Mouse (Mus musculus) gastrocnemius, adult 18-20 months (tissue): ENCODE measurements around the gene Mex3d. TPM values are rescaled to one million over a fixed set of nuclear protein-coding genes. Genes with fewer than 3 reads are reported as not detected.

ENCODE experiments used
- DNase-seq: peaks from one replicate; pipeline ENCODE4 v3.0.0; 2021; ENCODE audit warnings: low spot score
- microRNA-seq: library from miRNA; unstranded; fragments of <30 nt; microRNA quantifications from one replicate; pipeline ENCODE4 v1.2.0, GENCODE M21; 2021
- total RNA-seq, 2 experiments: library from RNA; stranded (reverse); gene quantifications; 2 replicates each; pipeline ENCODE4 v1.2.3; 2021

Gene Mex3d
- total RNA-seq, 2 experiments from 2014 or later: 4.0 to 4.6 TPM

DNA sequence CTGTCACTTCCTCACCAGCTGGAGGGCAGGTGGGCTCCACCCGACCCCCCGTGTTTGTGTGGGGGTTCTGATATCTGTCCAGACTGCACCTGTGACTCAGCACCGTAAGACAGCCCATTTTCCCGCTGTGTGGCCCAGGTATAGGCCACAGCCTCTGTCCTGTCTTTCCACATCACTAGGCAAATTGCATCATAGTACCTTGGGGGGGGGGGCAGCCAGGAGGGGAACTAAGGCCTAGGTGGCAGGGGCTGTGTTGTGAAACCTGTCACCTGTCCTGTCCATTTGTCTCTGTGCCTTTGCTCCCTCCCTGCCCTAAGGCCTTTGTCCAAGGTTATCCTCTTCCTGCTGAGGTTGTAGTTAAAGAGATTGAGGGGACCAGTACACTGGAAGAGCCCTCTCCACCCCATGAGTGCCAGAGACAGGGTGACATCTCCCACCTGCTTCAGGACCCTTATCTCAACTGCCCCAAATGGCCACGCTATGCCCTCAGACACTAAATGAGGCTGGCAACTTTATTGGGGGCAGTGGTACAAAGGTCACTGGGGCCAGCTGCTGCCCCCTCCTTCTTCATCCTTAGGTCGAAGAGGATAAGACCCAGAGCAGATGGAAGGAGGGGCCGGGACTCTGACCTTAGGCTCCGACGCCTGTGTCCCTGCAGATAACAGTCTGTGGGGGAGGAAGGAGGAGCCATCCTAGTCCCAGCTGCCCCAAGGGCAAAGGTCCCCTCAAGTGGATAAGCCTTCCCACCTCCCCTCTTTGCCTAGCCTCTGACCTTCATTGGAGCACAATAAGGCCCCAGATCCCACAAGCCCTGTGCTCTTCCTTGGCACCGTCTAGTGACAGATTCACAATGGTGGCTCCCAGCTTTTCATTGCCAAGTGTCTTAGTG, 55.6 kb downstream of the Mex3d start:
- no peak for DNase-seq

GRCm38 (mm10) chr10:80330888-80331287, 56.6 kb downstream of the Mex3d start:
- DNase-seq: no peak

Small RNAs within 50 kb of the gene (microRNA-seq; reads per million reads assigned to microRNA genes)
- gene Gm22721: not detected

Other genes starting within 250 kb of the Mex3d start
- gene Atp5d, start 249.0 kb downstream of the Mex3d start, total RNA-seq: 100 to 1,000 TPM; 573 to 611 TPM
- gene Cbarp, start 246.8 kb downstream of the Mex3d start, total RNA-seq: 1 to 10 TPM; 1.6 to 1.9 TPM
- 10 to 100 TPM; 40.6 to 47.9 TPM for gene Midn, start 239.4 kb downstream of the Mex3d start, total RNA-seq
- 10 to 100 TPM; 28.9 to 37.5 TPM for gene Cirbp, start 221.7 kb downstream of the Mex3d start, total RNA-seq
- gene 1600002K03Rik, start 214.7 kb downstream of the Mex3d start, total RNA-seq: 1 to 10 TPM; 5.4 to 6.5 TPM
- under 1 TPM; 0.24 to 0.48 TPM for gene Efna2, start 208.2 kb downstream of the Mex3d start, total RNA-seq
- 10 to 100 TPM; 13.8 to 13.9 TPM for gene Mum1, start 161.2 kb downstream of the Mex3d start, total RNA-seq
- 100 to 1,000 TPM; 578 to 613 TPM for gene Ndufs7, start 138.5 kb downstream of the Mex3d start, total RNA-seq
- 10 to 100 TPM; 27.4 to 28.7 TPM for gene Gamt, start 126.6 kb downstream of the Mex3d start, total RNA-seq
- gene Dazap1, start 126.2 kb downstream of the Mex3d start, total RNA-seq: 10 to 100 TPM; 34.2 to 38.8 TPM
- 100 to 1,000 TPM; 703 to 778 TPM for gene Rps15, start 95.2 kb downstream of the Mex3d start, total RNA-seq
- under 1 TPM; 0.18 to 0.31 TPM for gene Apc2, start 91.7 kb downstream of the Mex3d start, total RNA-seq
- 1 to 10 TPM; 6.8 to 7.1 TPM for gene 2310011J03Rik, start 67.1 kb downstream of the Mex3d start, total RNA-seq
- gene Pcsk4, start 58.2 kb downstream of the Mex3d start, total RNA-seq: under 1 TPM; 0.78 to 0.97 TPM
- 1 to 10 TPM; 3.4 to 4.1 TPM for gene Reep6, start 57.7 kb downstream of the Mex3d start, total RNA-seq
- gene Adamtsl5, start 39.2 kb downstream of the Mex3d start, total RNA-seq: 10 to 100 TPM; 32.5 to 37.0 TPM
- gene Plk5, start 31.2 kb downstream of the Mex3d start, total RNA-seq: under 1 TPM; 0.09 to 0.11 TPM
- 100 to 1,000 TPM; 108 to 127 TPM for gene Mbd3, start 11.9 kb upstream of the Mex3d start, total RNA-seq
- gene Uqcr11, start 19.2 kb upstream of the Mex3d start, total RNA-seq: 100 to 1,000 TPM; 831 to 847 TPM
- gene Tcf3, start 46.0 kb upstream of the Mex3d start, total RNA-seq: 10 to 100 TPM; 11.2 to 11.3 TPM
- gene Onecut3, start 107.2 kb upstream of the Mex3d start, total RNA-seq: not detected
- gene Atp8b3, start 151.5 kb upstream of the Mex3d start, total RNA-seq: not detected
- gene Rexo1, start 173.9 kb upstream of the Mex3d start, total RNA-seq: 10 to 100 TPM in 1 of 2 experiments, 1 to 10 TPM in 1; 9.6 to 11.1 TPM
- 1 to 10 TPM; 1.5 to 1.9 TPM for gene Klf16, start 189.7 kb upstream of the Mex3d start, total RNA-seq
- gene Abhd17a, start 202.7 kb upstream of the Mex3d start, total RNA-seq: 10 to 100 TPM; 62.4 to 64.3 TPM
- gene Scamp4, start 215.2 kb upstream of the Mex3d start, total RNA-seq: 10 to 100 TPM; 19.0 to 20.1 TPM
- gene Adat3, start 215.2 kb upstream of the Mex3d start, total RNA-seq: under 1 TPM in 1 of 2 experiments, not detected in 1; 0.69 TPM
- gene Gm49322, start 218.4 kb upstream of the Mex3d start, total RNA-seq: under 1 TPM; 0.14 to 0.26 TPM
- gene Csnk1g2, start 235.2 kb upstream of the Mex3d start, total RNA-seq: 100 to 1,000 TPM in 1 of 2 experiments, 10 to 100 TPM in 1; 97.2 to 128 TPM